Mouse (Mus musculus) left cerebral cortex, postnatal 14 days (tissue): ENCODE measurements at regions not wholly inside any gene's neighbourhood (a gene's known extent, or its start where the extent isn't known, plus 50 kb on each side); places are given as distances from the start of the nearest gene placed in this dataset.
A peak's percentile ranks its signal among the peaks of the same experiment; 100 is the strongest.

Source experiments
- DNase-seq, 2 experiments: peaks; one replicate each; pipeline ENCODE4 v3.0.0; 2021 to 2022; ENCODE audit warnings: low spot score in 2 of 2, mixed read lengths in 1 of 2
- intact Hi-C: fragments of 180-260 bp; cut with DNase I; formaldehyde crosslinking; loops from one replicate; pipeline ENCODE4 v1.15.1; 2025

DNA sequence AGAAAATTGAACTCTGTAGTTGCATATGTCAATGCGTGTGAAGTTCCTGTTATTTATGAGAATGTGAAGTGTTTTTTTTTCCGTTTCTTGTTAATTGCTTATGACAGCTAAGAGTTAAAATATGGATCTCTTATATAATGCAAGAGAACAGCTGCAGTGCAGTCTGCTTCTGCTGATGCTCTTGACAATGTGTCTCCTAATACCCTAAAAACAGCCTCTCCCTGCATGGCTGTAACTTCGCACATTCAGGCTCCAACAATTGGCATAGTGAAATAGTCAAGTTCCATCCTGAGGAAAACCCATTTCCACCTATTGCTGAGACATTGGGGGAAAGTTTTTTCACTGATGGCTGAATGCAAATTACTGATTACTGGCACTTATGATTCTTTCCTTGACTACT lies 640.0 kb upstream of the Pcdh17 start:
- peak; percentile 3 to 9 for DNase-seq

More for the DNA sequence above, 640.0 kb upstream of the Pcdh17 start:
- intact Hi-C loops: no loop called here
